Mouse (Mus musculus) heart, embryonic 10.5 days (tissue): ENCODE data around the gene Ghrh. TPM values are rescaled to one million over a fixed set of nuclear protein-coding genes. Genes with fewer than 3 reads are reported as not detected.

ENCODE experiments used
- DNase-seq: peaks from one replicate; pipeline ENCODE4 v3.0.0-alpha.2; 2017; ENCODE audit warnings: low spot score
- H3K27ac ChIP-seq: fragments of 300-500 bp; sonication (generic); 2 replicates; pipeline ENCODE4 v1.5.1; 2016; ENCODE audit warnings: mild to moderate bottlenecking
- H3K27me3 ChIP-seq: fragments of 300-500 bp; sonication (generic); 2 replicates; pipeline ENCODE4 v1.6.1; 2016; ENCODE audit warnings: mild to moderate bottlenecking; ENCODE audit not compliant: poor library complexity, insufficient read depth, severe bottlenecking
- H3K36me3 ChIP-seq: fragments of 300-500 bp; sonication (generic); 2 replicates; pipeline ENCODE4 v1.6.1; 2016; ENCODE audit warnings: mild to moderate bottlenecking, moderate library complexity
- H3K4me1 ChIP-seq: fragments of 300-500 bp; sonication (generic); 2 replicates; pipeline ENCODE4 v1.6.1; 2016; ENCODE audit warnings: mild to moderate bottlenecking
- H3K4me3 ChIP-seq: fragments of 300-500 bp; sonication (generic); 2 replicates; pipeline ENCODE4 v1.5.1; 2016; ENCODE audit warnings: mild to moderate bottlenecking, moderate library complexity
- H3K9me3 ChIP-seq: fragments of 300-500 bp; sonication (generic); 2 replicates; pipeline ENCODE4 v1.6.1; 2016; ENCODE audit warnings: mild to moderate bottlenecking, moderate library complexity
- WGBS: fragments of 180-500 bp; shearing (Covaris S2); methylation state at CpG from one replicate; pipeline ENCODE4 v1.1.7; 2016; 5-methylcytosine and 5-hydroxymethylcytosine counted together
- polyA plus RNA-seq: library from polyadenylated mRNA; unstranded; fragments of >200 nt; fragmentation: Nextera tagmentation; extraction: Ambion mirVana; gene quantifications from 2 replicates; pipeline ENCODE4 v1.2.1, GENCODE M21; 2016

The Ghrh gene
- polyA plus RNA-seq, 1 experiment from 2014 or later, result not detected

GRCm38 (mm10) chr2:157315486-157315885, 31.8 kb downstream of the Ghrh start:
- H3K27ac ChIP-seq, result no peak overlapping the region
- no peaks in the 10 kb centered on the region for H3K9me3 ChIP-seq
- no peaks in the 10 kb centered on the region for H3K4me1 ChIP-seq
- H3K27me3 ChIP-seq, result no peaks in the 10 kb centered on the region
- WGBS, result 93% methylated on average over 6 of the region's 6 CpGs
- peaks cover 95% of the 10 kb centered on the region for H3K36me3 ChIP-seq
- no peak overlapping the region for H3K4me3 ChIP-seq
- DNase-seq, result no peak

DNA sequence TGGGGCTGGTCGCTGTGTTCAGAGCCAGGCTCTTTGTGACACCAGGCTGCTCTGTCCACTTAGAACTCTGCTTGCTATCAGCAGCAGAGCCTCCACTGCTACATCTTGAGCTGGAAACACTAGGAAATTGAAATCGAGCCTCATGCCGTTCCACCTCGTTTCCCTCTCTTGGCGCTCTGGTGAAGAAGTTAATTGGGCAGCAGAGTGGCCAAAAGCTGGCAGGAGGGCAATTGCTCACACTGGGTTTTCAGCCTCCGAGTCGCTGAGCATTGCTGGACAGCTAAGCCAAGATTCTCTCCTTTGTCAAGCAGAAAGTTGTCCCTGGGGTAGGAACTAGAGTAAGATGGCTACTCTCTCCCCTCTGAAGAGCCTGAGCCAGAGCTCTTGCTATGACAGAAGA, 33.0 kb downstream of the Ghrh start:
- no peaks in the 10 kb centered on the region for H3K27me3 ChIP-seq
- 88% methylated on average over 7 of the region's 7 CpGs for WGBS

DNA sequence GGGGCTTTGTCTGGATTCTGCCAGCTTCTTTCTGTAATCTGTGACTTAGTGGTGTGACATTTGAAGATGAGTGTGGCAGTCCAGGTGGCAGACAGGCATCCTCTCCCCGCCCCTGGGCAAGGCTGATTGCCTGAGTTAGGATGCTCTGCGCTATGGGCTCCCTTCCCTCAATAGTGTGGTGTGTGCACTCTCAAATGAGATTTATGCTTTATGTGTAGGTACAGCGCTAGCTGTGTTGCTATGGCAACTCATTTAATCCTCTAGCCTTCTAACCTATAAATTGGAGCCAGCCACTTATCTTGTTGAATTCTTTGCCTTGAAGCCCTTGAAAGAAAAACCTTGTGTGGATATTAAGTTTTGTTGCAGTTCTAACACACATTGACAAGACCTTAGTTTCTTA, 33.6 kb downstream of the Ghrh start:
- 87% methylated on average over 3 of the region's 3 CpGs for WGBS
- no peaks in the 10 kb centered on the region for H3K9me3 ChIP-seq
- H3K4me3 ChIP-seq, result no peak overlapping the region
- no peak overlapping the region for H3K27ac ChIP-seq
- no peaks in the 10 kb centered on the region for H3K4me1 ChIP-seq
- H3K36me3 ChIP-seq, result peaks cover 99% of the 10 kb centered on the region
- no peak for DNase-seq
- no peaks in the 10 kb centered on the region for H3K27me3 ChIP-seq

More for the DNA sequence above, 33.0 kb downstream of the Ghrh start:
- Histone ChIP-seq H3K9me3 (no peaks in the 10 kb centered on the region), H3K4me1 (no peaks in the 10 kb centered on the region), H3K27ac (no peak overlapping the region), H3K4me3 (no peak overlapping the region), H3K36me3 (peaks cover 97% of the 10 kb centered on the region)
- no peak for DNase-seq

DNA sequence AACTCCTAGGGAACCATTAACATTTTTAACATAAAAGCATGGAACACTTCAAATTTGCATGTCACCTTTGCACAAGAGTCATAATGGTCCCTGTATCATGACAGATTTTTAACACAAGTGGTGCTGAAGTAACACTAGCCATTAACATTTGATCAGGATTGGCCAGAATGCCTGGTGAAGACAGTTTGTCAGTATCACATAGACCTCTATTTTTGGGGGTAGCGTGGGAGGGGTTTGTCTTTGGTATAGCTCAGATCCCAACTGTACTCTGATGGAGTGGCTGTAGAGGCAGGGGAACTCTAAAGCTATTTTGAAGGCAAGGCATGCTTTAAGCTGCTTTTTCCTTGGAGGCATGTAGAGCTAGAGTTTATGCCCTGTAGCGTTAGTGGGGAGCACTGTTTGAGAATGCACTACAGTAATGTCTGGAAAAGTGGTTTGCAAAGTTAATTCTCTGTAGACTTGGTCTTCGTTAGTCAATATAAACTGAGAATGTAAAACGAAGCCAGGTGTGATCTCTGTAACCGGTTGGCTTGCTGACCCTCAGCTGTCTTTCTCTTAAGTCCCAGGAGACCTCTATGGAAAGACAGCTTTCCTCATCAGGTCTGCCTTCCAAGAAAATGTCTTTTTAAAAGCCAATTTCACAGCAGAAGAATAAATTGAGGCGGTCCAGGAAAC, 36.2 kb downstream of the Ghrh start:
- Histone ChIP-seq H3K27me3 (no peaks in the 10 kb centered on the region), H3K27ac (no peak overlapping the region), H3K4me1 (no peaks in the 10 kb centered on the region), H3K36me3 (peaks cover 92% of the 10 kb centered on the region), H3K4me3 (no peak overlapping the region), H3K9me3 (no peaks in the 10 kb centered on the region)
- no peak for DNase-seq
- 86% methylated on average over 6 of the region's 6 CpGs for WGBS

DNA sequence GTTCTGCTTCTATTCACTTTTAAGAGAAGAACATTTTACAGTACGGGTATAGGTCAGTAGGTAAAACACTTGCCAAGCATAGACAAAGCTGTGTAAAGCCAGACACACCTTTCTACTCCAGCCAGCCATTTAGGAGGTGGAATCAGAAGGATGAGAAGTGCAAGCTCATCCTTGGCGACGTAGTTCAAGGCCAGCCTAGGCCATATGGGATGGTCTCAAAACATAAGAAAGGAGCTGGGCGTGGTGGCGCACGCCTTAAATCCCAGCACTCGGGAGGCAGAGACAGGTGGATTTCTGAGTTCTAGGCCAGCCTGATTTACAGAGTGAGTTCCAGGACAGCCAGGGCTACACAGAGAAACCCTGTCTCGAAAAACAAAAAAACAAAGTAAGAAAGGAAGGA, 37.7 kb downstream of the Ghrh start:
- no peaks in the 10 kb centered on the region for H3K27me3 ChIP-seq
- peaks cover 91% of the 10 kb centered on the region for H3K36me3 ChIP-seq
- H3K4me3 ChIP-seq, result no peak overlapping the region
- H3K4me1 ChIP-seq, result no peaks in the 10 kb centered on the region
- WGBS, result 95% methylated on average over 8 of the region's 8 CpGs
- no peaks in the 10 kb centered on the region for H3K9me3 ChIP-seq
- DNase-seq, result no peak
- no peak overlapping the region for H3K27ac ChIP-seq

GRCm38 (mm10) chr2:157308273-157308917, 38.9 kb downstream of the Ghrh start:
- DNase-seq, result no peak
- Histone ChIP-seq H3K9me3 (no peaks in the 10 kb centered on the region), H3K27ac (0 out of 2 replicates have a peak overlapping the region, but pooled peaks have one; percentile 3), H3K36me3 (peaks cover 91% of the 10 kb centered on the region), H3K4me1 (no peaks in the 10 kb centered on the region), H3K27me3 (no peaks in the 10 kb centered on the region), H3K4me3 (no peak overlapping the region)
- 86% methylated on average over 2 of the region's 2 CpGs for WGBS

DNA sequence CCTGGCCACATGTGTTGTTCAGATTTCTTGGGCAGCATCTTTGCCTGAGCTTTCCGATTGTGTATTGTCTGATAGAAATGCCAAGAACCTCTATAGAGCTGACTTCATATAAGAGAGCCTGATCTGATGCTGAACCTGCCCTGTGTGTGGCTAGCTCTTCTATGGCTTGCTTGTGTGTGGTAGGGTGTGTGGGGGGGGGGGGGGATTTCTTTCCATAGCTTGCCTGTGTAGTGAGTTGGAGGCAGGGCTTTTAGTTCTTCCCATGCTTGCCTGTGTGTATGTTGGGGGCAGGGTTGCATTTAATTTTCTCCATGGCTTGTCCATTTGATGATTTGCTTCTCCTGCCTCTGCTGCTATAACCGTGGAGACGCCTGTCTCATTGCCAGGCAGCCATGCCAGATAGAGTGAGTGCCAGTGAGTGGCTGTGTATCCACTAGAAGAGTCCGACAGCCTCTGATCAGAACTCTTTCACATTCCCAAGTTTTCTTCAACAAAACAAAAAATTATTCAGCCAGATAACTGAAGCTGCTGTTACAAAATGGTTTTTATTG, 39.5 kb downstream of the Ghrh start:
- H3K36me3 ChIP-seq, result peaks cover 91% of the 10 kb centered on the region
- H3K27ac ChIP-seq, result no peak overlapping the region
- H3K9me3 ChIP-seq, result no peaks in the 10 kb centered on the region
- no peak for DNase-seq
- no peak overlapping the region for H3K4me3 ChIP-seq
- H3K4me1 ChIP-seq, result no peaks in the 10 kb centered on the region
- 86% methylated on average over 4 of the region's 4 CpGs for WGBS
- no peaks in the 10 kb centered on the region for H3K27me3 ChIP-seq

GRCm38 (mm10) chr2:157306091-157307032, 40.9 kb downstream of the Ghrh start:
- Histone ChIP-seq H3K4me3 (no peak overlapping the region), H3K4me1 (no peaks in the 10 kb centered on the region), H3K27ac (no peak overlapping the region), H3K27me3 (no peaks in the 10 kb centered on the region), H3K36me3 (peaks cover 89% of the 10 kb centered on the region), H3K9me3 (no peaks in the 10 kb centered on the region)
- WGBS, result 84% methylated on average over 7 of the region's 7 CpGs
- DNase-seq, result no peak

DNA sequence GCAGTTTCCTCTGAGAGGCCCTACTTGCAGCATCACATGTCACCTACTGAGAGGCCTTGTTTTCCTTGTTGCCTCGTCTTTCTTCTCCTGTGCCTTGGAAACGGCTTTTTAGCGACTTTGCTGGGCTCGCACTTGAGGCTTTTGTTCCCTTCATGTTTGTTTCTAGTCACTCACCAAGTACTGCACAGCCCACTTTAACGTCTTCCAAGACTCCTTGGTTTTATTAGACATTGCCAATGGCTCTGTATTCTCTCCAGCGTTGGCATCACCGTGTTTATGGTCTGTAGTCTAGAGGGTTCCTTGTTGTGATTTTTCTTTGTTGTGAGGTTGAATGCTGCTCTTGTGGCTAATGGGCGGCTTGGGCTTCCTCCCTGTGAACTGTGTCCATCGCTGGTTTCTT, 44.2 kb downstream of the Ghrh start:
- H3K9me3 ChIP-seq, result no peaks in the 10 kb centered on the region
- no peak overlapping the region for H3K4me3 ChIP-seq
- WGBS, result 84% methylated on average over 9 of the region's 9 CpGs
- no peaks in the 10 kb centered on the region for H3K4me1 ChIP-seq
- H3K27ac ChIP-seq, result no peak overlapping the region
- peaks cover 86% of the 10 kb centered on the region for H3K36me3 ChIP-seq
- no peak for DNase-seq
- no peaks in the 10 kb centered on the region for H3K27me3 ChIP-seq

DNA sequence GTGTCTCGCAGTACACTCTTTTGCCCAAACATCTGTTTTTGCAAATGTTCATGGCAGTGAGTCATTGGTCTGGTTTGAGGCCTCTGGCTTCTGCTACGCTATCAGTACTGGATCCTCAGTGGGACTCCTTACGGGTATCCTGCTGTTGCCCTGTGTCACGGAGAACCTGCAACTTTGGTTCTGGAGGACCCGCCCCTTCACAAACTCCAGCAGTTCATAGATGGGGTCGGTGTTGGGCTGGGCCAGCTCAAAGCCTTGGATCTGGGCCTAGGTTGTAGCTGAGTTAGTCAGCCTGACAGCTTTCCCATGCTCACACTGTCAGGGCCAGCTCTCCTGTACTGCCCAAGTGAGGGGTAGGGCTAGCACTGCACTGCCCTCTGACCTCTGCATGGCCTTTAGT, 47.3 kb downstream of the Ghrh start:
- no peak for DNase-seq
- Histone ChIP-seq H3K36me3 (peaks cover 93% of the 10 kb centered on the region), H3K9me3 (no peaks in the 10 kb centered on the region), H3K27me3 (no peaks in the 10 kb centered on the region), H3K4me3 (no peak overlapping the region), H3K27ac (no peak overlapping the region), H3K4me1 (no peaks in the 10 kb centered on the region)
- 90% methylated on average over 6 of the region's 6 CpGs for WGBS

DNA sequence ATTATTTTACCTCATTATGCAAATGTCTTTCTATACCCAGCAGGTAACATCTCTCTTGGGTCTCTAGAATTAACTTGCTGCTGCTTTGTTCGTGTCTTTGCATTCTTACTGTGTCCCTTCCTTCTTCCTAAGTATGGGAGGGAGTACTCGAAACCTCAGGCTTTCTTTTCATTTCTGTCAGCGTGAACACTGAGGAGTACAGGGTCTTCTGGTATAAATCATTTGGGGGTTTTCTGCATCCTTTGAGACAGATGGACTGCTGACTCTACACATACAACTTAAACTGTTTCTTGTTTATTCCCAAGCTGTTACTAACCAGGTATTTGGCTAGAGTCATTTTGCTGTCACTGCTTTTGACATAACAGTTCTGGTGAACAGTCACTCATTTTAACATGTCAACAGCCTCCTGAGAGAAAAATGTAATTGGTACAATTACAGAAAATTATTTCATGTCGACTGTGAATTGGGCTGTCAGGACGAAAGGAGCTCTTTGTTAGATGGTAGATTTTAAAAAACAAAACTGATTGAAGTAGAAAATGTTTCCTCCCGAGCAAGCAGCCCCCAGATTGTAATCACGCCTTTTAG, 51.1 kb downstream of the Ghrh start:
- Histone ChIP-seq H3K4me1 (no peaks in the 10 kb centered on the region), H3K27ac (no peak overlapping the region), H3K36me3 (peaks cover 96% of the 10 kb centered on the region), H3K27me3 (no peaks in the 10 kb centered on the region), H3K9me3 (no peaks in the 10 kb centered on the region), H3K4me3 (no peak overlapping the region)
- WGBS, result 84% methylated on average over 7 of the region's 7 CpGs
- DNase-seq, result no peak

- Histone ChIP-seq H3K4me1 (no peaks in the 10 kb centered on the region), H3K36me3 (peaks cover 96% of the 10 kb centered on the region), H3K27me3 (no peaks in the 10 kb centered on the region), H3K4me3 (no peak overlapping the region), H3K27ac (no peak overlapping the region), H3K9me3 (no peaks in the 10 kb centered on the region)
- DNase-seq, result no peak
- 42% methylated on average over 2 of the region's 2 CpGs for WGBS
Observed at GRCm38 (mm10) chr2:157292093-157292492, 55.2 kb downstream of the Ghrh start.
